Mouse (Mus musculus): ENCODE data around the gene Pla2g3. TPM values are rescaled to one million over a fixed set of nuclear protein-coding genes. Genes with fewer than 3 reads are reported as not detected.

Gene Pla2g3
- polyA plus RNA-seq, 1 experiment from 2014 or later, result 0.34 TPM

DNA sequence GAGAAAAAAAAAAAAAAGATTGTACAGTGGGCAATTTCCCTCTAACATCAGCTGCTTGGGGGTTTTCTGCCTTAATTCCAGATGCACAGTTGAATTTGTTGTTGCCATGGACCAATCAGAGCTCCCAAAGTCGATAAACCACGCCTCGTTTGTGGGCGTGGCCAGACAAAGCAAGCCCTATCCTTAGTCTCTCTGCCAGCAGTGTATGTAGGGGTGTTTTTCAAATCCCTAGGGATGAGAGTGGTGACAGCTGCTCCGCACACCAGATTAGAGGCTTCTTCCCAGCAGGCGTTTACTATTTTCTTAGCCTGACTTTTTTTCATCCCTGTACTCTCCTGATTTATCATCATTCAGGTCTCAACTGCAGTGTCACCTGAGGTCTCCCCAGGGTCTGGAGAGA is 59.9 kb downstream of the Pla2g3 start:
- Histone ChIP-seq H3K36me3 (ENCODE audit: control insufficient read depth, insufficient read depth, low read length) (no peaks in the 10 kb centered on the region), H3K27me3 (ENCODE audit: control insufficient read depth, insufficient read depth, low read length) (no peaks in the 10 kb centered on the region), H3K9ac (ENCODE audit: low read length) (no peak overlapping the region), H3K27ac (replicated peaks in 1 of 2; ENCODE audit: control insufficient read depth in 1 of 2, insufficient read depth in 1 of 2, low read depth in 2 of 2, low read length in 2 of 2) (no peak overlapping the region), H3K4me1 (ENCODE audit: control insufficient read depth in 2 of 2, insufficient read depth in 2 of 2, low read length in 2 of 2) (peaks cover 9 to 11% of the 10 kb centered on the region in 2 experiments; a peak in 2 of 4 replicates), H3K4me2 (ENCODE audit: low read length) (no peak overlapping the region), H3K9me3 (ENCODE audit: control insufficient read depth, low read length) (peaks cover 6% of the 10 kb centered on the region; the same call in 1 of the 2 replicates), H3K4me3 (ENCODE audit: control insufficient read depth in 1 of 2, insufficient read depth in 1 of 2, low read depth in 1 of 2, low read length in 2 of 2) (no peak overlapping the region)
- peak; percentile 27; the same call in 1 of the 2 replicates for ATAC-seq (ENCODE audit: insufficient number of reproducible peaks, insufficient read depth, low FRiP score, low read depth)
- 21% methylated on average over 6 of the region's 6 CpGs for WGBS

DNA sequence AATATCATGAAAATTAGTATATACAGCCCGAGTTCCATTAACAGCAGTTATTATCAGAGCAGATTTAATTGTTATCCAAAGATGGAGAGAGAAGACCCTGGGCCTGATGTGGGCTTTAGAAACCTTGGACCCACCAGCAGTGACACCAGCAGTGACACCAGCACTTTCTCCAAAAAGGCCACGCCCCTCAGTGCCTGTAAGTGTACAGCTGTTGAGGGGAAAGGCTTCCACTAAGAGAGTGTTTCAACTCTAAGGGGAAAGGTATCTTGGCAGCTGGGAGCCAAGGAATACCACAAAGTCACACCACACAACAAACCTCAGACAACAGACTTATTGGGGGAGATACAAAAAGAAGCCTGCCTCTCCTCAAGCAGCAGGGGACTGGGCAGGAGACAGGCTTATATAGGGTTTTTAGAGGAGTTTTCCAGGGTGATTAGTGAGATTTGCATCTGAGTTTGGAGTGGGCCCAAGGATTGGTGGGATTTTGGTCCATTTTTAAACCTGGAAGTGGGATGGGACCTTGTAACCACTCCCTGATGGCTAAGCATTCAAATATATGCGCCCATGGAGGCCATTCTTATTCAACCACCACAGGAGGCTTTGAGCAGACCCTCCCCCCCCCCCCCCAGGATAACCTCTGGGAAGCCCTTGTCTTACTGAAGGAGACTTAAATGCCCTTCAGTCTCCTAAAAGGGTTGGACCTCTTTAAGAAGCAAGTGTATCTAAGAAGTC is 60.6 kb downstream of the Pla2g3 start:
- WGBS, result 74% methylated on average over 3 of the region's 3 CpGs
- H3K4me2 ChIP-seq (ENCODE audit: low read length), result no peak overlapping the region
- no peaks in the 10 kb centered on the region for H3K27me3 ChIP-seq (ENCODE audit: control insufficient read depth, insufficient read depth, low read length)
- peaks cover 9 to 11% of the 10 kb centered on the region in 2 experiments; a peak in 2 of 4 replicates for H3K4me1 ChIP-seq (ENCODE audit: control insufficient read depth in 2 of 2, insufficient read depth in 2 of 2, low read length in 2 of 2)
- H3K4me3 ChIP-seq (ENCODE audit: control insufficient read depth in 1 of 2, insufficient read depth in 1 of 2, low read depth in 1 of 2, low read length in 2 of 2), result no peak overlapping the region
- no peaks in the 10 kb centered on the region for H3K36me3 ChIP-seq (ENCODE audit: control insufficient read depth, insufficient read depth, low read length)
- H3K27ac ChIP-seq (replicated peaks in 1 of 2; ENCODE audit: control insufficient read depth in 1 of 2, insufficient read depth in 1 of 2, low read depth in 2 of 2, low read length in 2 of 2), result no peak overlapping the region
- peaks cover 6% of the 10 kb centered on the region; the same call in 1 of the 2 replicates for H3K9me3 ChIP-seq (ENCODE audit: control insufficient read depth, low read length)
- no peak overlapping the region for H3K9ac ChIP-seq (ENCODE audit: low read length)
- ATAC-seq (ENCODE audit: insufficient number of reproducible peaks, insufficient read depth, low FRiP score, low read depth), result no peak

Other genes starting within 250 kb of the Pla2g3 start
- 150 and 155 TPM in 2 replicates for gene Drg1, start 221.9 kb upstream of the Pla2g3 start, polyA plus RNA-seq (2014; fragmentation: Nextera tagmentation; extraction: Ambion mirVana)
- 23.7 and 26.2 TPM in 2 replicates for gene Patz1, start 199.4 kb upstream of the Pla2g3 start, polyA plus RNA-seq (2014; fragmentation: Nextera tagmentation; extraction: Ambion mirVana)
- 32.2 TPM in 2 replicates for gene Pik3ip1, start 157.9 kb upstream of the Pla2g3 start, polyA plus RNA-seq (2014; fragmentation: Nextera tagmentation; extraction: Ambion mirVana)
- 58.1 and 60.3 TPM in 2 replicates for gene Limk2, start 79.1 kb upstream of the Pla2g3 start, polyA plus RNA-seq (2014; fragmentation: Nextera tagmentation; extraction: Ambion mirVana)
- gene Rnf185, start 35.9 kb upstream of the Pla2g3 start, polyA plus RNA-seq (2014; fragmentation: Nextera tagmentation; extraction: Ambion mirVana), result 31.3 and 32.5 TPM in 2 replicates
- gene Inpp5j, start 16.5 kb downstream of the Pla2g3 start, polyA plus RNA-seq (2014; fragmentation: Nextera tagmentation; extraction: Ambion mirVana), result 8.1 and 8.2 TPM in 2 replicates
- gene Selenom, start 26.4 kb downstream of the Pla2g3 start, polyA plus RNA-seq (2014; fragmentation: Nextera tagmentation; extraction: Ambion mirVana), result 148 and 151 TPM in 2 replicates
- gene Smtn, start 52.3 kb downstream of the Pla2g3 start, polyA plus RNA-seq (2014; fragmentation: Nextera tagmentation; extraction: Ambion mirVana), result 71.7 and 75.0 TPM in 2 replicates
- 15.1 and 15.9 TPM in 2 replicates for gene Morc2a, start 160.9 kb downstream of the Pla2g3 start, polyA plus RNA-seq (2014; fragmentation: Nextera tagmentation; extraction: Ambion mirVana)

Measured in heart, embryonic 14.5 days (tissue).